Mouse (Mus musculus): ENCODE measurements around the gene Mrps18c.

Mrps18c gene

DNA sequence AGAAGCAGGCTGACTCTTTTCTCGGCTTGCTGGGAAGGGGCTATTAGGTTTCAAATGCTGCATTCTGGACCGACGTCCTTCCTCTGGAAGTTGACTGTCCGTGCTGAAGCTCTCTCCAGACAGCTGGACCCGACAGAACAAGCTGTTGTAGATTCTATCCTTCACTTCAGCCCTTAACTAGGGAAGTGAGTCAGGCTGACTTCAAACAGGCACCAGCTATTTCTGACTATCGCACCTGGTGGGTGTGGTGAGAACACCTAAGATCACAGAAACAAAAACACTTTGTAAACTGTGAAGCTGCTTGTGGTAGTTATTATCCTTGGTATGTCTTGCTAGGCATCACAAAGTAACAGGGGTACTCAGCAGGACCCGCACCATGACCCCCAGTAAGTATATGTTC, 28.1 kb downstream of the Mrps18c start:
- DNase-seq (ENCODE audit: low spot score), result no peak

GRCm38 (mm10) chr5:100828701-100829100, 30.3 kb downstream of the Mrps18c start:
- DNase-seq (ENCODE audit: low spot score), result no peak

DNA sequence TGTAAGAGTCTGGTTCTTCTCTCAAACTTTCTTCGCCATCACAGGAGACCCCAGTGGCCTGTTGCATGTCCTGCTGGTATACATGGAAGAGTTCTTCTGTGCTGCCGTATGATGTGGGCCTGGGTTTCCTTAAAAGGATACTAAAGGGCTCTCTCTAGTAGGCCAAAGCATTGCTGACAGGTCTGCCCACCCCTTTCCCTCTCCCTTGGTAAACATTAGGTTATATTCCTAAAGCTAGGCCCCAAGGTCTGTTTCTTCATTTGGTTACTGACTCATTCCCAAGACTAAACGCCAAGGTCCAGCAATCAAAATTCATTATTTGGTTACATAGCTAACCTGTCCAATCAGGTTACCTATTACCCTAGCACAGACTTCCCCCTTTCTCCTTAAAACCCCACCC, 34.3 kb downstream of the Mrps18c start:
- no peak for DNase-seq (ENCODE audit: low spot score)

GRCm38 (mm10) chr5:100833841-100834240, 35.4 kb downstream of the Mrps18c start:
- DNase-seq (ENCODE audit: low spot score), result no peak

- no peak for DNase-seq (ENCODE audit: low spot score)
These were observed 37.6 kb downstream of the Mrps18c start for GRCm38 (mm10) chr5:100835862-100836538.

- DNase-seq (ENCODE audit: low spot score), result no peak
These were observed 39.5 kb downstream of the Mrps18c start for GRCm38 (mm10) chr5:100837907-100838306.

DNA sequence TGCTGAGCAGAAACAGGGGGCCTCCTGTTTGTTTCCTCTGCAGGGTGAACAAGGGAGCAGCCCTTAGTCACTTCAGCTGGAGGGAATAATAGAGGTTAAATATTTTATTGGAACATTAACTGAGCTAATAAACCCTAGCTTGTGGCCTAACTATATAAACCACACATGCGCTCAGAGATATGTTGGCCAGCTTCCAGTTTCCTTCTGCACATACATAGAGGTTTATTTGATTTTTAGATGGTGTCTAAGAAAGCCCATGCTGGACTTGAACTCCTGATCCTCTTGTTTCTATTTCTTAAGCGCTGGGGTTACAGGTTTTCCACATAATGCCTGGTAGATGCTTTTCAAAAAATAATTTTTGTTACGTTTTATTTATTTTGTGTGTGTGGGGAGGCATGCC, 46.1 kb downstream of the Mrps18c start:
- no peak for DNase-seq (ENCODE audit: low spot score)

DNA sequence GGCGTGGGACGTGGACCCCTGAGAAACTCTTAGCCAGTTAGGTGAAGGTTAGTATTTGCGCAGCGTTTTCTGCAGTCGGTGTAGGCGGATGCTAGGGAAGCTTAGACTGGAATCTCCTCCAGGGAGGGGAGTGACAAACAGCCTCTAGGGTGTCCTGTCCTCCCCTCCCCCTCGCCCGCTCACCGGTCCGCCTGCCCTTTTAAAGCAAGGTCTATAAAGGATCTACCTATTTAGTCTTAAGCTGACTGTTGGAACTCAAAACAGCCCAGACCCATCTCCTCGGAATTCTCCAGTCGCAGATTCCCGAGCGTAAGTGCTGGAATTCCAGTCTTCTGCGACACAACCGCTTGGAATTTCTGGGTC, 47.0 kb downstream of the Mrps18c start, which contains the start of gene Gpat3:
TSS of gene Gpat3 (plus strand) at position 229 of the 363 bp plus-strand sequence.
- no peak for DNase-seq (ENCODE audit: low spot score)

- peak; percentile 46 for DNase-seq (ENCODE audit: low spot score)
These were observed 47.6 kb downstream of the Mrps18c start for GRCm38 (mm10) chr5:100845848-100846598.

DNA sequence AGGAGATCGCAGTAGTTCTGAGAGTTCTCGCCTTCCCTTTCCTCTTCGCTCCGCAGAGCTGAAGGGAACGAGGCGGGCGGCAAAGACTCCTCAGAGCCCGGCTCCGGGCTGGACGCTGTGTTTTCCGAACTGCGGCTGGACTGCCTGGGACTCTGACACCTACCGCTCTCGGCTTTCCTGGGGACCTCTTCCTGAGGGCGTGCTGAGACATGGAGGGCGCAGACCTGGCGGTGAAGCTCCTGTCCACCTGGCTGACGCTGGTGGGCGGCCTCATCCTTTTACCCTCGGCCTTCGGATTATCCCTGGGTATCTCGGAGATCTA, 48.1 kb downstream of the Mrps18c start:
- DNase-seq (ENCODE audit: low spot score), result no peak

- DNase-seq (ENCODE audit: low spot score), result no peak
These were observed 48.7 kb downstream of the Mrps18c start for GRCm38 (mm10) chr5:100847143-100847542.

DNA sequence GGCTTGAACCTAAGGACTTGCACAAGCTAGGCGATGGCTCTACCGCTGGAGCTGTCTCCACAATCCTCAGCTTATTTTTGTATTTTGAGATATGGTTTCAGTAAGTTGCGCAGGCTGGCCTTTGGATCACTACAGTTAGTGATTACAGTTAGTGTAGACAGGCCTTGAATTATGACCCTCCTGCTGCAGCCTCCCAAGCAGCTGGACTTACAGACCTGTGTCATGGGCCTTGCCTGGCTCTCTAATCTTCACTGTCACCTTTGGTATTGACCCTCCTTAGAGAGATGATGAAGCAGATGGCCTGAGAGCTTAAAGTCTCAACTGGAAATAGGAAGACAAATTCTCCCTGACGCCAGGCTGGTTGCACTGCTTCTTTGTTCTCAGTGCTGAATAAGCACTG, 55.5 kb downstream of the Mrps18c start:
- no peak for DNase-seq (ENCODE audit: low spot score)

All from urinary bladder, postnatal 10 days (tissue).